Mouse (Mus musculus) hindlimb bud, embryonic 11.5 days (tissue): ENCODE measurements around the gene Gm8005.
"Not testable (repeated sequence)": the region's sequence is repeated elsewhere in the genome, so short reads cannot be mapped to it uniquely, and the experiment has no call there.

Source experiments
- DNase-seq: peaks from one replicate; pipeline ENCODE4 v3.0.0-alpha.2; 2012; ENCODE audit warnings: low read depth, low spot score; ENCODE audit errors: extremely low spot score

Gene Gm8005

DNA sequence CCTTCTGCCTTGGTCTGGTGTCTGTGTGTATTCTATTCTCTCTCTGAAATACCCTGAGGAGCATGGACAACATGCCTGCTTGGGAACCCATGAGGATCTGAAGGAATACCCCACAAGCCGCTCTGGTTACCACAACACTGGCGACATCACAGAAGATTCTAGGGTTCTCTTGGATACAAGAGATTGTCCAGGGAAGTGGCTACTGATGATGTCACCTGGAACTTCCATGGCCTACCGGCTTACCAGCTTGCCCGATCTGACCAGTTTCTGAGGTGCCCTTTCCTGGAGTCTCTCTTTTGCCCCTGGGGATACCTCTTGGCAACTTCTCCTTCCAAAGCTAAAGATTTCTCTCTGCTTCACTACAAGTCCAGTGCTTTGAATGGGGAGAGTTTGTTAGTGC, at the start of gene Gm8005:
Gene Gm8005 (minus strand): TSS at position 101 of the 400 bp plus-strand sequence.
- not testable (repeated sequence) for DNase-seq

GRCm38 (mm10) chr14:42463581-42463980, 24.1 kb upstream of the Gm8005 start, which contains the start of gene Gm8011:
Gm8011 (plus strand) TSS chr14:42463881.
- DNase-seq: not testable (repeated sequence)
